Mouse (Mus musculus) midbrain, postnatal 0 days (tissue): Measurements from ENCODE around the gene Cd86. TPM values are rescaled to one million over a fixed set of nuclear protein-coding genes. Genes with fewer than 3 reads are reported as not detected.

Experiments used
- ATAC-seq: fragments of 200-750 bp; cut with Nextera tagmentation; 2 replicates; pipeline ENCODE4 v1.8.0; 2017; ENCODE audit warnings: moderate number of reproducible peaks, mild to moderate bottlenecking, moderate TSS enrichment, moderate library complexity; ENCODE audit not compliant: low FRiP score
- DNase-seq: peaks from one replicate; pipeline ENCODE4 v3.0.0-alpha.2; 2015; ENCODE audit warnings: low spot score
- H3K27ac ChIP-seq: fragments of 300-500 bp; sonication (generic); 2 replicates; pipeline ENCODE4 v1.5.1; 2014; ENCODE audit warnings: low read depth, mild to moderate bottlenecking, low read length, mixed read lengths
- H3K27me3 ChIP-seq: fragments of 300-500 bp; sonication (generic); 2 replicates; pipeline ENCODE4 v1.6.1; 2014; ENCODE audit warnings: low read length, control low read depth, mixed read lengths; ENCODE audit not compliant: insufficient read depth
- H3K36me3 ChIP-seq: fragments of 300-500 bp; sonication (generic); 2 replicates; pipeline ENCODE4 v1.6.1; 2014; ENCODE audit warnings: low read length, control low read depth, mixed read lengths; ENCODE audit not compliant: insufficient read depth
- H3K4me1 ChIP-seq: fragments of 300-500 bp; sonication (generic); 2 replicates; pipeline ENCODE4 v1.6.1; 2014; ENCODE audit warnings: mild to moderate bottlenecking, control low read depth, antibody characterized with exemption, low read length, mixed read lengths; ENCODE audit not compliant: insufficient read depth
- H3K4me2 ChIP-seq: fragments of 300-500 bp; sonication (generic); 2 replicates; pipeline ENCODE4 v1.6.1; 2014; ENCODE audit warnings: low read depth, mild to moderate bottlenecking, low read length, mixed read lengths; ENCODE audit not compliant: poor library complexity, severe bottlenecking
- H3K4me3 ChIP-seq: fragments of 300-500 bp; sonication (generic); 2 replicates; pipeline ENCODE4 v1.5.1; 2014; ENCODE audit warnings: low read depth, mild to moderate bottlenecking, low read length, moderate library complexity
- H3K9ac ChIP-seq: fragments of 300-500 bp; sonication (generic); replicated peaks from 2 replicates; pipeline ENCODE4 v1.6.1; 2014; ENCODE audit warnings: mild to moderate bottlenecking, low read length, moderate library complexity, mixed read lengths; ENCODE audit not compliant: poor library complexity, severe bottlenecking
- H3K9me3 ChIP-seq: fragments of 300-500 bp; sonication (generic); 2 replicates; pipeline ENCODE4 v1.6.1; 2016; ENCODE audit warnings: low read length, control low read depth
- CTCF ChIP-seq: IDR thresholded peaks from 2 replicates; pipeline ENCODE4 v1.5.1; 2016; ENCODE audit warnings: antibody characterized with exemption, mild to moderate bottlenecking
- WGBS: fragments of 180-500 bp; shearing (Covaris S2); extraction: QIAGEN DNeasy Blood & Tissue Kit; methylation state at CpG from one replicate; pipeline ENCODE4 v1.1.7; 2014; 5-methylcytosine and 5-hydroxymethylcytosine counted together
- polyA plus RNA-seq: library from polyadenylated mRNA; unstranded; fragments of >200 nt; fragmentation: Nextera tagmentation; extraction: Ambion mirVana; gene quantifications from 2 replicates; pipeline ENCODE4 v1.2.1, GENCODE M21; 2015
- total RNA-seq: library from RNA; depleted of rRNA; stranded (reverse); fragments of >200 nt; gene quantifications from 2 replicates; pipeline ENCODE4 v1.2.3, GENCODE M21; 2014

Gene Cd86
- total and polyA plus RNA-seq, 2 experiments from 2014 or later = 1.7 to 2.3 TPM

- no peaks in the 10 kb centered on the region for H3K27me3 ChIP-seq
- H3K9ac ChIP-seq = no peak overlapping the region
- 78% methylated on average over 6 of the region's 6 CpGs for WGBS
- no peaks in the 10 kb centered on the region for H3K4me1 ChIP-seq
- H3K4me3 ChIP-seq = no peak overlapping the region
- DNase-seq (no peak), ATAC-seq (no peak)
- no peaks in the 10 kb centered on the region for H3K9me3 ChIP-seq
- TF ChIP-seq CTCF = no peak
- no peaks in the 10 kb centered on the region for H3K36me3 ChIP-seq
- no peak overlapping the region for H3K4me2 ChIP-seq
- H3K27ac ChIP-seq = no peak overlapping the region
Observed at GRCm38 (mm10) chr16:36684325-36684918, 18.5 kb upstream of the Cd86 start.

DNA sequence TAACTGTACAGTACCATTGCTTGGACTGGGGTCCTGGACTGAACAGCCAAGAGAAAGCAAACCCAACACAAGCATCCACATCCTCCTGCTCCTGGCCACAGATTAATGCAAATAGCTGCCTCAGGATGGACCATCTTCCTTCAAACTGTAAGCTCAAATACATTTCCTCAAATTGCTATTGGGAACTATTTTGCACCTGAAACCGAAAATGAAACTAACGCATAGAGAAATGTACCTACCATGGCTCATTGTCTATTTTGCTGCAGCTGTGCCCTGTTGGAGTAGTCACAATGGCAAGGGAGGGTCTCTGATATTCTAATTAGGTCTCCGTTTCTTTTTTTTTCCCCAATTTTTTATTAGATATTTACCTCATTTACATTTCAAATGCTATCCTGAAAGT lies 15.9 kb upstream of the Cd86 start:
- WGBS = 90% methylated on average over 3 of the region's 3 CpGs
- H3K9ac ChIP-seq = no peak overlapping the region
- TF ChIP-seq CTCF = no peak
- no peak overlapping the region for H3K4me3 ChIP-seq
- H3K27ac ChIP-seq = no peak overlapping the region
- no peaks in the 10 kb centered on the region for H3K27me3 ChIP-seq
- no peaks in the 10 kb centered on the region for H3K4me1 ChIP-seq
- ATAC-seq = no peak
- H3K4me2 ChIP-seq = no peak overlapping the region
- H3K36me3 ChIP-seq = no peaks in the 10 kb centered on the region
- DNase-seq = no peak
- no peaks in the 10 kb centered on the region for H3K9me3 ChIP-seq

DNA sequence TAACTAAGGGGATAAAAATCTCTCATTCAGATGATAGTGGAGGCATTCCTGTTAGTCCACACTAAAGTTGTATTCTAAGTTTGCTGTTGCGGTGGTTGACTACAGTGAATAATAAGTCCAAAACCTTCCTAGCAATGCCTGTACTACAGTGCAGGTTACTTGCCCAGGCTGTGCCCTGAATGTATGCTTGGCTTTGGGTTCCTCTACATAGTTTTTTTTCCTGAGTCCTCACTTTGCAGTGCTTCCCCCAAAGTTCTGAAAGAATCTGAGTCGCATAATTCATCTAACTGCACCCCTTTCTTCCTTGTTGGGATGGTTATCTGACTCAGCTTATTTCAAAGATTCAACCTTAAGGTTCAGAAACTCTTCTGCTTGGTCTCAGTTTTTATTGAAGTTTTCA lies 10.0 kb upstream of the Cd86 start:
- Histone ChIP-seq H3K4me3 (no peak overlapping the region), H3K4me1 (no peaks in the 10 kb centered on the region), H3K9ac (no peak overlapping the region), H3K9me3 (no peaks in the 10 kb centered on the region), H3K36me3 (no peaks in the 10 kb centered on the region), H3K4me2 (no peak overlapping the region), H3K27ac (no peak overlapping the region), H3K27me3 (no peaks in the 10 kb centered on the region)
- 93% methylated on average over 2 of the region's 2 CpGs for WGBS
- no peak for TF ChIP-seq CTCF
- DNase-seq (no peak), ATAC-seq (no peak)

DNA sequence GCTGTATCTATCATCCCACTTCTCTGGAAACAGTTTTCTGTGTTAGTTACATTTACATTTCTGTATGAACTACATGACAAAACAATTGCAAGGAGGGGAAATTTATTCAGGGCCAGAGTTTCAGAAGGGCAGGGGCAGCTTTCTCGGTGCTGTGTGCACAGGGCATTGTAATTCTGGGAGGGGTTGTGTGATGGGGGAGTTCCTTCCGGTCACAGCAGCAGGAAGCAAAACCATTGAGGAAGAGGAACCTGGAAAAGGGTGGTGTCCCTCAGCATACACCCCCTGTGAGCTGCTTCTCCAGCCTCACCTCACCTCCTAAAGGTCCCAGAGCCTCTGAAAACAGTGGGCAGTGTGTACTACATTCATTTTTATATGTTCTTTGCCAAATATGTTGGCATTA lies 9.4 kb upstream of the Cd86 start:
- no peak overlapping the region for H3K27ac ChIP-seq
- WGBS = 57% methylated on average over 2 of the region's 2 CpGs
- ATAC-seq (no peak), DNase-seq (no peak)
- no peaks in the 10 kb centered on the region for H3K4me1 ChIP-seq
- TF ChIP-seq CTCF = no peak
- no peak overlapping the region for H3K9ac ChIP-seq
- H3K4me3 ChIP-seq = no peak overlapping the region
- H3K4me2 ChIP-seq = no peak overlapping the region
- no peaks in the 10 kb centered on the region for H3K27me3 ChIP-seq
- H3K36me3 ChIP-seq = no peaks in the 10 kb centered on the region
- no peaks in the 10 kb centered on the region for H3K9me3 ChIP-seq

GRCm38 (mm10) chr16:36674457-36675204 lies 8.8 kb upstream of the Cd86 start:
- Histone ChIP-seq H3K4me1 (no peaks in the 10 kb centered on the region), H3K27ac (no peak overlapping the region), H3K36me3 (no peaks in the 10 kb centered on the region), H3K4me2 (no peak overlapping the region), H3K9me3 (no peaks in the 10 kb centered on the region), H3K9ac (no peak overlapping the region), H3K27me3 (no peaks in the 10 kb centered on the region), H3K4me3 (no peak overlapping the region)
- WGBS = 80% methylated on average over 7 of the region's 7 CpGs
- no peak for TF ChIP-seq CTCF
- no peak for ATAC-seq
- DNase-seq = no peak

GRCm38 (mm10) chr16:36673196-36673595 lies 7.3 kb upstream of the Cd86 start:
- Histone ChIP-seq H3K27me3 (no peaks in the 10 kb centered on the region), H3K9ac (no peak overlapping the region), H3K9me3 (no peaks in the 10 kb centered on the region), H3K4me2 (no peak overlapping the region), H3K27ac (no peak overlapping the region), H3K4me3 (no peak overlapping the region), H3K4me1 (no peaks in the 10 kb centered on the region), H3K36me3 (no peaks in the 10 kb centered on the region)
- TF ChIP-seq CTCF = no peak
- WGBS = 88% methylated on average over 4 of the region's 4 CpGs
- DNase-seq = no peak
- ATAC-seq = no peak
